Mouse (Mus musculus): ENCODE measurements around the gene Olfr70. TPM values are rescaled to one million over a fixed set of nuclear protein-coding genes. Genes with fewer than 3 reads are reported as not detected.

Gene Olfr70
- polyA plus RNA-seq (2015; fragmentation: Nextera tagmentation; extraction: Ambion mirVana), result not detected in 2 replicates

- ATAC-seq (replicated peaks), result no peak
- Histone ChIP-seq H3K27ac (replicated peaks) (no peak within 1 kb of the TSS), H3K27me3 (no peaks in the 10 kb centered on the region), H3K9me3 (no peaks in the 10 kb centered on the region), H3K4me1 (no peaks in the 10 kb centered on the region), H3K36me3 (no peaks in the 10 kb centered on the region), H3K4me3 (no peak within 1 kb of the TSS), H3K4me2 (replicated peaks) (no peak within 1 kb of the TSS), H3K9ac (replicated peaks) (no peak within 1 kb of the TSS)
- 90% methylated on average over 6 of the region's 6 CpGs for WGBS
These were observed at the start of gene Olfr70 for GRCm38 (mm10) chr4:43700707-43701106. Gene Olfr70, minus strand, starts transcription at chr4:43700807.

- no peak for ATAC-seq (replicated peaks)
- WGBS, result 20% methylated on average over 6 of the region's 6 CpGs
- H3K9me3 ChIP-seq, result no peaks in the 10 kb centered on the region
- no peaks in the 10 kb centered on the region for H3K36me3 ChIP-seq
- H3K4me3 ChIP-seq, result no peak overlapping the region
- H3K27ac ChIP-seq (replicated peaks), result no peak overlapping the region
- H3K9ac ChIP-seq (replicated peaks), result no peak overlapping the region
- no peaks in the 10 kb centered on the region for H3K4me1 ChIP-seq
- H3K27me3 ChIP-seq, result no peaks in the 10 kb centered on the region
- no peak overlapping the region for H3K4me2 ChIP-seq (replicated peaks)
These were observed 44.6 kb upstream of the Olfr70 start for GRCm38 (mm10) chr4:43745187-43745586.

GRCm38 (mm10) chr4:43743099-43743498 is 42.5 kb upstream of the Olfr70 start:
- Histone ChIP-seq H3K27ac (replicated peaks) (no peak overlapping the region), H3K9me3 (no peaks in the 10 kb centered on the region), H3K27me3 (no peaks in the 10 kb centered on the region), H3K9ac (replicated peaks) (no peak overlapping the region), H3K4me2 (replicated peaks) (no peak overlapping the region), H3K4me1 (no peaks in the 10 kb centered on the region), H3K4me3 (no peak overlapping the region), H3K36me3 (no peaks in the 10 kb centered on the region)
- no peak for ATAC-seq (replicated peaks)
- WGBS, result 93% methylated on average over 1 of the region's 1 CpGs

GRCm38 (mm10) chr4:43742637-43743036 is 42.0 kb upstream of the Olfr70 start:
- H3K36me3 ChIP-seq, result no peaks in the 10 kb centered on the region
- WGBS, result 32% methylated on average over 4 of the region's 4 CpGs
- H3K4me2 ChIP-seq (replicated peaks), result no peak overlapping the region
- no peaks in the 10 kb centered on the region for H3K27me3 ChIP-seq
- no peaks in the 10 kb centered on the region for H3K9me3 ChIP-seq
- H3K4me3 ChIP-seq, result no peak overlapping the region
- H3K9ac ChIP-seq (replicated peaks), result no peak overlapping the region
- ATAC-seq (replicated peaks), result no peak
- no peak overlapping the region for H3K27ac ChIP-seq (replicated peaks)
- H3K4me1 ChIP-seq, result no peaks in the 10 kb centered on the region

GRCm38 (mm10) chr4:43741526-43741925 is 40.9 kb upstream of the Olfr70 start:
- H3K9me3 ChIP-seq, result no peaks in the 10 kb centered on the region
- no peaks in the 10 kb centered on the region for H3K36me3 ChIP-seq
- H3K4me3 ChIP-seq, result no peak overlapping the region
- H3K27me3 ChIP-seq, result no peaks in the 10 kb centered on the region
- no peak overlapping the region for H3K9ac ChIP-seq (replicated peaks)
- 82% methylated on average over 5 of the region's 5 CpGs for WGBS
- no peak overlapping the region for H3K4me2 ChIP-seq (replicated peaks)
- no peaks in the 10 kb centered on the region for H3K4me1 ChIP-seq
- ATAC-seq (replicated peaks), result no peak
- no peak overlapping the region for H3K27ac ChIP-seq (replicated peaks)

GRCm38 (mm10) chr4:43738989-43739674 is 38.5 kb upstream of the Olfr70 start:
- no peaks in the 10 kb centered on the region for H3K36me3 ChIP-seq
- no peak overlapping the region for H3K4me2 ChIP-seq (replicated peaks)
- no peaks in the 10 kb centered on the region for H3K9me3 ChIP-seq
- H3K4me3 ChIP-seq, result no peak overlapping the region
- no peaks in the 10 kb centered on the region for H3K27me3 ChIP-seq
- 76% methylated on average over 8 of the region's 8 CpGs for WGBS
- no peak overlapping the region for H3K9ac ChIP-seq (replicated peaks)
- H3K4me1 ChIP-seq, result no peaks in the 10 kb centered on the region
- H3K27ac ChIP-seq (replicated peaks), result no peak overlapping the region
- no peak for ATAC-seq (replicated peaks)

GRCm38 (mm10) chr4:43737144-43737543 is 36.5 kb upstream of the Olfr70 start:
- Histone ChIP-seq H3K4me3 (no peak overlapping the region), H3K27me3 (no peaks in the 10 kb centered on the region), H3K27ac (replicated peaks) (no peak overlapping the region), H3K36me3 (no peaks in the 10 kb centered on the region), H3K4me1 (no peaks in the 10 kb centered on the region), H3K4me2 (replicated peaks) (no peak overlapping the region), H3K9ac (replicated peaks) (no peak overlapping the region), H3K9me3 (no peaks in the 10 kb centered on the region)
- no peak for ATAC-seq (replicated peaks)
- 57% methylated on average over 6 of the region's 6 CpGs for WGBS

- Histone ChIP-seq H3K9ac (replicated peaks) (no peak overlapping the region), H3K4me2 (replicated peaks) (no peak overlapping the region), H3K27ac (replicated peaks) (no peak overlapping the region), H3K36me3 (no peaks in the 10 kb centered on the region), H3K9me3 (no peaks in the 10 kb centered on the region), H3K4me3 (no peak overlapping the region), H3K27me3 (no peaks in the 10 kb centered on the region), H3K4me1 (no peaks in the 10 kb centered on the region)
- ATAC-seq (replicated peaks), result no peak
- 86% methylated on average over 5 of the region's 5 CpGs for WGBS
These were observed 32.6 kb upstream of the Olfr70 start for GRCm38 (mm10) chr4:43733186-43733585.

- Histone ChIP-seq H3K9ac (replicated peaks) (no peak overlapping the region), H3K27ac (replicated peaks) (no peak overlapping the region), H3K9me3 (no peaks in the 10 kb centered on the region), H3K36me3 (no peaks in the 10 kb centered on the region), H3K4me3 (no peak overlapping the region), H3K4me1 (no peaks in the 10 kb centered on the region), H3K27me3 (no peaks in the 10 kb centered on the region), H3K4me2 (replicated peaks) (no peak overlapping the region)
- WGBS, result 30% methylated on average over 1 of the region's 1 CpGs
- no peak for ATAC-seq (replicated peaks)
These were observed 31.6 kb upstream of the Olfr70 start for GRCm38 (mm10) chr4:43732171-43732570.

GRCm38 (mm10) chr4:43730750-43731297 is 30.2 kb upstream of the Olfr70 start:
- Histone ChIP-seq H3K4me1 (no peaks in the 10 kb centered on the region), H3K9me3 (no peaks in the 10 kb centered on the region), H3K4me3 (no peak overlapping the region), H3K36me3 (no peaks in the 10 kb centered on the region), H3K9ac (replicated peaks) (no peak overlapping the region), H3K4me2 (replicated peaks) (no peak overlapping the region), H3K27me3 (no peaks in the 10 kb centered on the region), H3K27ac (replicated peaks) (no peak overlapping the region)
- ATAC-seq (replicated peaks), result no peak
- 76% methylated on average over 21 of the region's 21 CpGs for WGBS

- H3K27ac ChIP-seq (replicated peaks), result no peak within 1 kb of the TSS
- H3K9me3 ChIP-seq, result no peaks in the 10 kb centered on the region
- no peaks in the 10 kb centered on the region for H3K36me3 ChIP-seq
- H3K9ac ChIP-seq (replicated peaks), result no peak within 1 kb of the TSS
- no peaks in the 10 kb centered on the region for H3K27me3 ChIP-seq
- no peak within 1 kb of the TSS for H3K4me3 ChIP-seq
- no peak within 1 kb of the TSS for H3K4me2 ChIP-seq (replicated peaks)
- H3K4me1 ChIP-seq, result no peaks in the 10 kb centered on the region
- no peak for ATAC-seq (replicated peaks)
- 77% methylated on average over 14 of the region's 14 CpGs for WGBS
These were observed 29.4 kb upstream of the Olfr70 start, which contains the start of gene Spaar for GRCm38 (mm10) chr4:43729794-43730550. Gene Spaar, plus strand, starts transcription at chr4:43730034.

- Histone ChIP-seq H3K9ac (replicated peaks) (no peak overlapping the region), H3K4me3 (no peak overlapping the region), H3K9me3 (no peaks in the 10 kb centered on the region), H3K4me1 (no peaks in the 10 kb centered on the region), H3K27ac (replicated peaks) (no peak overlapping the region), H3K4me2 (replicated peaks) (no peak overlapping the region), H3K36me3 (no peaks in the 10 kb centered on the region), H3K27me3 (no peaks in the 10 kb centered on the region)
- WGBS, result 86% methylated on average over 3 of the region's 3 CpGs
- ATAC-seq (replicated peaks), result no peak
These were observed 28.5 kb upstream of the Olfr70 start for GRCm38 (mm10) chr4:43729126-43729525.

All from forebrain, embryonic 15.5 days (tissue).